Mouse (Mus musculus) liver, embryonic 15.5 days (tissue): Measurements from ENCODE around the gene Naaladl2. TPM values are rescaled to one million over a fixed set of nuclear protein-coding genes. Genes with fewer than 3 reads are reported as not detected.
"Not testable (repeated sequence)": the region's sequence is repeated elsewhere in the genome, so short reads cannot be mapped to it uniquely, and the experiment has no call there.

ENCODE experiments used
- ATAC-seq: fragments of 200-750 bp; cut with Nextera tagmentation; 2 replicates; pipeline ENCODE4 v1.8.0; 2017; ENCODE audit warnings: moderate number of reproducible peaks, mild to moderate bottlenecking, moderate library complexity; ENCODE audit not compliant: insufficient read depth
- H3K27ac ChIP-seq: fragments of 300-500 bp; sonication (generic); replicated peaks from 2 replicates; pipeline ENCODE4 v1.5.1; 2015; ENCODE audit warnings: mild to moderate bottlenecking, inconsistent platforms
- H3K27me3 ChIP-seq: fragments of 300-500 bp; sonication (generic); 2 replicates; pipeline ENCODE4 v1.6.1; 2015; ENCODE audit warnings: mild to moderate bottlenecking, inconsistent platforms
- H3K36me3 ChIP-seq: fragments of 300-500 bp; sonication (generic); replicated peaks from 2 replicates; pipeline ENCODE4 v1.6.1; 2015; ENCODE audit warnings: moderate library complexity, mild to moderate bottlenecking, inconsistent platforms
- H3K4me1 ChIP-seq: fragments of 300-500 bp; sonication (generic); replicated peaks from 2 replicates; pipeline ENCODE4 v1.6.1; 2015; ENCODE audit warnings: inconsistent platforms
- H3K4me2 ChIP-seq: fragments of 300-500 bp; sonication (generic); 2 replicates; pipeline ENCODE4 v1.6.1; 2015; ENCODE audit warnings: moderate library complexity, mild to moderate bottlenecking, inconsistent platforms
- H3K4me3 ChIP-seq: fragments of 300-500 bp; sonication (generic); replicated peaks from 2 replicates; pipeline ENCODE4 v1.5.1; 2015; ENCODE audit warnings: mild to moderate bottlenecking, inconsistent platforms
- H3K9ac ChIP-seq: fragments of 300-500 bp; sonication (generic); 2 replicates; pipeline ENCODE4 v1.6.1; 2015; ENCODE audit warnings: moderate library complexity, mild to moderate bottlenecking, inconsistent platforms
- H3K9me3 ChIP-seq: fragments of 300-500 bp; sonication (generic); replicated peaks from 2 replicates; pipeline ENCODE4 v1.6.1; 2016; ENCODE audit warnings: inconsistent platforms
- WGBS: fragments of 180-500 bp; shearing (Covaris S2); methylation state at CpG from one replicate; pipeline ENCODE4 v1.1.7; 2015; ENCODE audit warnings: mixed read lengths; ENCODE audit not compliant: insufficient replicate concordance; 5-methylcytosine and 5-hydroxymethylcytosine counted together
- polyA plus RNA-seq: library from polyadenylated mRNA; unstranded; fragments of >200 nt; fragmentation: Nextera tagmentation; extraction: Ambion mirVana; gene quantifications from 2 replicates; pipeline ENCODE4 v1.2.1, GENCODE M21; 2015

Naaladl2 gene
- polyA plus RNA-seq, 1 experiment from 2014 or later: 0.22 TPM

- Histone ChIP-seq H3K9me3 (no peaks in the 10 kb centered on the region), H3K4me3 (no peak overlapping the region), H3K36me3 (no peaks in the 10 kb centered on the region), H3K27me3 (no peaks in the 10 kb centered on the region), H3K4me1 (no peaks in the 10 kb centered on the region), H3K9ac (no peak overlapping the region), H3K27ac (no peak overlapping the region), H3K4me2 (no peak overlapping the region)
- ATAC-seq: no peak
- WGBS: 55% methylated on average over 1 of the region's 1 CpGs
These were observed 68.3 kb downstream of the Naaladl2 start for GRCm38 (mm10) chr3:25075785-25076184.

GRCm38 (mm10) chr3:25074266-25074665 lies 69.8 kb downstream of the Naaladl2 start:
- Histone ChIP-seq H3K4me2 (no peak overlapping the region), H3K9ac (no peak overlapping the region), H3K9me3 (no peaks in the 10 kb centered on the region), H3K27ac (no peak overlapping the region), H3K4me3 (no peak overlapping the region), H3K36me3 (no peaks in the 10 kb centered on the region), H3K27me3 (no peaks in the 10 kb centered on the region), H3K4me1 (no peaks in the 10 kb centered on the region)
- ATAC-seq: no peak
- 63% methylated on average over 4 of the region's 4 CpGs for WGBS

GRCm38 (mm10) chr3:25073821-25074220 lies 70.2 kb downstream of the Naaladl2 start:
- Histone ChIP-seq H3K9ac (no peak overlapping the region), H3K4me2 (no peak overlapping the region), H3K4me3 (no peak overlapping the region), H3K36me3 (no peaks in the 10 kb centered on the region), H3K4me1 (no peaks in the 10 kb centered on the region), H3K9me3 (no peaks in the 10 kb centered on the region), H3K27ac (no peak overlapping the region), H3K27me3 (no peaks in the 10 kb centered on the region)
- WGBS: 63% methylated on average over 6 of the region's 6 CpGs
- ATAC-seq: no peak

GRCm38 (mm10) chr3:25063217-25063616 lies 80.8 kb downstream of the Naaladl2 start:
- Histone ChIP-seq H3K4me1 (no peaks in the 10 kb centered on the region), H3K4me2 (no peak overlapping the region), H3K27me3 (no peaks in the 10 kb centered on the region), H3K9me3 (no peaks in the 10 kb centered on the region), H3K36me3 (no peaks in the 10 kb centered on the region), H3K4me3 (no peak overlapping the region), H3K9ac (no peak overlapping the region), H3K27ac (no peak overlapping the region)
- no peak for ATAC-seq
- 58% methylated on average over 4 of the region's 4 CpGs for WGBS

- H3K4me3 ChIP-seq: no peak overlapping the region
- H3K27me3 ChIP-seq: no peaks in the 10 kb centered on the region
- WGBS: 14% methylated on average over 2 of the region's 2 CpGs
- ATAC-seq: no peak
- H3K4me2 ChIP-seq: no peak overlapping the region
- H3K27ac ChIP-seq: no peak overlapping the region
- no peaks in the 10 kb centered on the region for H3K4me1 ChIP-seq
- H3K36me3 ChIP-seq: no peaks in the 10 kb centered on the region
- no peaks in the 10 kb centered on the region for H3K9me3 ChIP-seq
- H3K9ac ChIP-seq: no peak overlapping the region
These were observed 91.1 kb downstream of the Naaladl2 start for GRCm38 (mm10) chr3:25052975-25053374.

- no peak overlapping the region for H3K4me2 ChIP-seq
- WGBS: 54% methylated on average over 5 of the region's 5 CpGs
- no peaks in the 10 kb centered on the region for H3K4me1 ChIP-seq
- no peak overlapping the region for H3K27ac ChIP-seq
- no peak for ATAC-seq
- H3K27me3 ChIP-seq: no peaks in the 10 kb centered on the region
- H3K4me3 ChIP-seq: no peak overlapping the region
- no peaks in the 10 kb centered on the region for H3K9me3 ChIP-seq
- no peaks in the 10 kb centered on the region for H3K36me3 ChIP-seq
- no peak overlapping the region for H3K9ac ChIP-seq
These were observed 124.1 kb downstream of the Naaladl2 start for GRCm38 (mm10) chr3:25019972-25020371.

GRCm38 (mm10) chr3:25010751-25011150 lies 133.3 kb downstream of the Naaladl2 start:
- H3K4me2 ChIP-seq: no peak overlapping the region
- no peaks in the 10 kb centered on the region for H3K36me3 ChIP-seq
- no peak overlapping the region for H3K9ac ChIP-seq
- no peaks in the 10 kb centered on the region for H3K27me3 ChIP-seq
- no peak overlapping the region for H3K4me3 ChIP-seq
- no peaks in the 10 kb centered on the region for H3K4me1 ChIP-seq
- H3K9me3 ChIP-seq: no peaks in the 10 kb centered on the region
- no peak for ATAC-seq
- 73% methylated on average over 1 of the region's 1 CpGs for WGBS
- no peak overlapping the region for H3K27ac ChIP-seq

- H3K36me3 ChIP-seq, H3K27ac ChIP-seq, H3K9me3 ChIP-seq, H3K4me1 ChIP-seq, ATAC-seq, H3K4me2 ChIP-seq, H3K4me3 ChIP-seq, H3K9ac ChIP-seq, H3K27me3 ChIP-seq: not testable (repeated sequence)
- WGBS: 48% methylated on average over 2 of the region's 2 CpGs
These were observed 137.3 kb downstream of the Naaladl2 start for GRCm38 (mm10) chr3:25006802-25007201.

- Histone ChIP-seq H3K27ac (no peak overlapping the region), H3K9ac (no peak overlapping the region), H3K4me2 (no peak overlapping the region), H3K4me3 (no peak overlapping the region), H3K36me3 (no peaks in the 10 kb centered on the region), H3K27me3 (no peaks in the 10 kb centered on the region), H3K9me3 (no peaks in the 10 kb centered on the region), H3K4me1 (no peaks in the 10 kb centered on the region)
- ATAC-seq: no peak
- 48% methylated on average over 2 of the region's 2 CpGs for WGBS
These were observed 151.5 kb downstream of the Naaladl2 start for GRCm38 (mm10) chr3:24992577-24992976.

- H3K36me3 ChIP-seq: no peaks in the 10 kb centered on the region
- H3K4me2 ChIP-seq: no peak overlapping the region
- H3K4me3 ChIP-seq: no peak overlapping the region
- no peaks in the 10 kb centered on the region for H3K9me3 ChIP-seq
- no peak for ATAC-seq
- 72% methylated on average over 3 of the region's 3 CpGs for WGBS
- H3K27ac ChIP-seq: no peak overlapping the region
- no peaks in the 10 kb centered on the region for H3K27me3 ChIP-seq
- H3K4me1 ChIP-seq: no peaks in the 10 kb centered on the region
- no peak overlapping the region for H3K9ac ChIP-seq
These were observed 152.0 kb downstream of the Naaladl2 start for GRCm38 (mm10) chr3:24992078-24992477.

GRCm38 (mm10) chr3:24982111-24982510 lies 161.9 kb downstream of the Naaladl2 start:
- H3K27ac ChIP-seq: no peak overlapping the region
- no peaks in the 10 kb centered on the region for H3K9me3 ChIP-seq
- ATAC-seq: no peak
- no peak overlapping the region for H3K4me2 ChIP-seq
- H3K4me3 ChIP-seq: no peak overlapping the region
- no peak overlapping the region for H3K9ac ChIP-seq
- 54% methylated on average over 4 of the region's 4 CpGs for WGBS
- no peaks in the 10 kb centered on the region for H3K36me3 ChIP-seq
- H3K27me3 ChIP-seq: no peaks in the 10 kb centered on the region
- H3K4me1 ChIP-seq: no peaks in the 10 kb centered on the region

- Histone ChIP-seq H3K4me3 (no peak overlapping the region), H3K9ac (no peak overlapping the region), H3K4me1 (no peaks in the 10 kb centered on the region), H3K36me3 (no peaks in the 10 kb centered on the region), H3K4me2 (no peak overlapping the region), H3K9me3 (no peaks in the 10 kb centered on the region), H3K27me3 (no peaks in the 10 kb centered on the region), H3K27ac (no peak overlapping the region)
- no peak for ATAC-seq
- 52% methylated on average over 2 of the region's 2 CpGs for WGBS
These were observed 201.9 kb downstream of the Naaladl2 start for GRCm38 (mm10) chr3:24942170-24942569.
